Mouse (Mus musculus) embryonic facial prominence, embryonic 11.5 days (tissue): ENCODE measurements at regions not wholly inside any gene's neighbourhood (a gene's known extent, or its start where the extent isn't known, plus 50 kb on each side); places are given as distances from the start of the nearest gene placed in this dataset.

Source experiments
- ATAC-seq: fragments of 200-750 bp; cut with Nextera tagmentation; replicated peaks from 2 replicates; pipeline ENCODE4 v1.8.0; 2017; ENCODE audit warnings: low read depth; ENCODE audit not compliant: insufficient number of reproducible peaks, low FRiP score, low TSS enrichment
- DNase-seq: peaks from one replicate; pipeline ENCODE4 v3.0.0-alpha.2; 2015; ENCODE audit warnings: low spot score
- H3K27ac ChIP-seq: fragments of 300-500 bp; sonication (generic); replicated peaks from 2 replicates; pipeline ENCODE4 v1.5.1; 2014; ENCODE audit warnings: mild to moderate bottlenecking, low read depth, low read length, control low read depth
- H3K27me3 ChIP-seq: fragments of 300-500 bp; sonication (generic); 2 replicates; pipeline ENCODE4 v1.6.1; 2014; ENCODE audit warnings: mild to moderate bottlenecking, low read length, moderate library complexity, mixed read lengths; ENCODE audit not compliant: control insufficient read depth, insufficient read depth
- H3K36me3 ChIP-seq: fragments of 300-500 bp; sonication (generic); replicated peaks from 2 replicates; pipeline ENCODE4 v1.6.1; 2014; ENCODE audit warnings: low read depth, mild to moderate bottlenecking, low read length, moderate library complexity, mixed read lengths; ENCODE audit not compliant: control insufficient read depth, insufficient read depth
- H3K4me1 ChIP-seq: fragments of 300-500 bp; sonication (generic); 2 replicates; pipeline ENCODE4 v1.6.1; 2014; ENCODE audit warnings: low read length, mixed read lengths; ENCODE audit not compliant: control insufficient read depth, insufficient read depth
- H3K4me2 ChIP-seq: fragments of 300-500 bp; sonication (generic); 2 replicates; pipeline ENCODE4 v1.6.1; 2014; ENCODE audit warnings: low read depth, mild to moderate bottlenecking, control low read depth, low read length, moderate library complexity
- H3K4me3 ChIP-seq: fragments of 300-500 bp; sonication (generic); 2 replicates; pipeline ENCODE4 v1.5.1; 2014; ENCODE audit warnings: low read depth, low read length, control low read depth
- H3K9ac ChIP-seq: fragments of 300-500 bp; sonication (generic); replicated peaks from 2 replicates; pipeline ENCODE4 v1.6.1; 2014; ENCODE audit warnings: mild to moderate bottlenecking, control low read depth, low read length
- H3K9me3 ChIP-seq: fragments of 300-500 bp; sonication (generic); replicated peaks from 2 replicates; pipeline ENCODE4 v1.6.1; 2016; ENCODE audit warnings: mild to moderate bottlenecking, low read length, inconsistent platforms, mixed read lengths; ENCODE audit not compliant: control insufficient read depth
- WGBS: fragments of 180-500 bp; shearing (Covaris S2); extraction: QIAGEN DNeasy Blood & Tissue Kit; methylation state at CpG from one replicate; pipeline ENCODE4 v1.1.7; 2014; 5-methylcytosine and 5-hydroxymethylcytosine counted together

- Histone ChIP-seq H3K36me3 (no peaks in the 10 kb centered on the region), H3K9me3 (no peaks in the 10 kb centered on the region), H3K4me2 (no peak overlapping the region), H3K4me3 (no peak overlapping the region), H3K27me3 (no peaks in the 10 kb centered on the region), H3K4me1 (no peaks in the 10 kb centered on the region), H3K27ac (no peak overlapping the region), H3K9ac (no peak overlapping the region)
- WGBS: 90% methylated on average over 7 of the region's 7 CpGs
- DNase-seq (no peak), ATAC-seq (no peak)
Observed at GRCm38 (mm10) chr11:56925368-56925896, 85.8 kb upstream of the Gria1 start.

DNA sequence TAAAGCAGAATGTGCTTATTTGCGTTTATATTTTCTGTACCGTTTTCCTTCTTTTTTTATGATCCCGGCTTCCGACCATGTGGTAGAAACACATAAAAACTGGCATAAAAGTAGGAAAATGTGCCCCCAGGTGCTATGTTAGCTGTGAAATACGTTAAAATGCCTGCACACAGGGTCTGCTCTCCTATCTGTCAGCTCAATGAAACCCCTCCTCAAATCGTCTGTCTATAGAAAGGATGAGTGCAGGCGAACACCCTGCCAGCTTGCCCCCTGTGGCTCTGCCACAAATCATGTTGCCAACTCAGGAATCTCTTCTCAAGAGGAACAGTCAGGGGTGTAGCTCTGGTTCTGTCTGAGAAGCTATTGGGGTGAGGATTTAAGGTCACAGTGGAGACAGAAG is 78.4 kb upstream of the Gria1 start:
- H3K9ac ChIP-seq: no peak overlapping the region
- H3K27me3 ChIP-seq: no peaks in the 10 kb centered on the region
- ATAC-seq (no peak), DNase-seq (no peak)
- no peaks in the 10 kb centered on the region for H3K9me3 ChIP-seq
- H3K4me1 ChIP-seq: no peaks in the 10 kb centered on the region
- WGBS: 78% methylated on average over 7 of the region's 7 CpGs
- no peak overlapping the region for H3K27ac ChIP-seq
- H3K4me3 ChIP-seq: no peak overlapping the region
- H3K36me3 ChIP-seq: no peaks in the 10 kb centered on the region
- no peak overlapping the region for H3K4me2 ChIP-seq

GRCm38 (mm10) chr11:56952357-56952756 is 58.8 kb upstream of the Gria1 start:
- Histone ChIP-seq H3K27me3 (no peaks in the 10 kb centered on the region), H3K9me3 (no peaks in the 10 kb centered on the region), H3K9ac (no peak overlapping the region), H3K36me3 (no peaks in the 10 kb centered on the region), H3K27ac (no peak overlapping the region), H3K4me2 (no peak overlapping the region), H3K4me3 (no peak overlapping the region), H3K4me1 (no peaks in the 10 kb centered on the region)
- ATAC-seq (no peak), DNase-seq (no peak)
- WGBS: 85% methylated on average over 2 of the region's 2 CpGs

- H3K4me1 ChIP-seq: no peaks in the 10 kb centered on the region
- H3K27ac ChIP-seq: no peak overlapping the region
- no peak overlapping the region for H3K4me3 ChIP-seq
- WGBS: 86% methylated on average over 2 of the region's 2 CpGs
- no peak overlapping the region for H3K9ac ChIP-seq
- ATAC-seq (no peak), DNase-seq (no peak)
- no peaks in the 10 kb centered on the region for H3K9me3 ChIP-seq
- no peak overlapping the region for H3K4me2 ChIP-seq
- no peaks in the 10 kb centered on the region for H3K27me3 ChIP-seq
- H3K36me3 ChIP-seq: no peaks in the 10 kb centered on the region
Observed at GRCm38 (mm10) chr11:56957824-56958223, 53.4 kb upstream of the Gria1 start.
